8 mouse cellular contexts compared by ENCODE assay signal in genomic region chr13:64153083-64153682, GRCm38 (mm10). TPM values are rescaled to one million over a fixed set of nuclear protein-coding genes. Genes with fewer than 3 reads are reported as not detected.
A peak's percentile ranks its signal among the peaks of the same experiment; 100 is the strongest.
DNase-seq lines count a peak whose midpoint lies in the region; ATAC-seq and TF ChIP-seq lines count a peak whose summit lies in the region.

Gene Zfp367, minus strand, starts transcription at chr13:64153202.

- no peak for TF ChIP-seq CTCF in lung, adult 2 months (IDR thresholded peaks at IDR 0.05; ENCODE audit: insufficient read depth, low read length)

- no peaks in the 10 kb centered on the region for H3K9me3 ChIP-seq in ES-E14 (ENCODE audit: control insufficient read depth, insufficient read depth, low read depth, low read length)
- no peaks in the 10 kb centered on the region for H3K9me3 ChIP-seq in forebrain, embryonic 15.5 days

- WGBS in forebrain, embryonic 15.5 days: under 1% methylated on average over 54 of the region's 56 CpGs
- under 1% methylated on average over 55 of the region's 56 CpGs for WGBS in lung, adult 2 months

- peaks cover 3% of the 10 kb centered on the region; the same call in 1 of the 2 replicates for H3K36me3 ChIP-seq in ES-E14 (ENCODE audit: control insufficient read depth, insufficient read depth, low read length, poor library complexity, severe bottlenecking)
- no peaks in the 10 kb centered on the region for H3K36me3 ChIP-seq in forebrain, embryonic 15.5 days

- peak within 1 kb of the TSS; percentile 96 for H3K27ac ChIP-seq in ES-E14 (ENCODE audit: insufficient read depth, low read depth, low read length, poor library complexity, severe bottlenecking)
- H3K27ac ChIP-seq in forebrain, embryonic 15.5 days (replicated peaks): peak within 1 kb of the TSS; percentile 79

- DNase-seq in ES-E14 (ENCODE audit: low read depth, low spot score): peak; percentile 97
- DNase-seq in cerebellum, adult 11-12 months: peak; percentile 95
- peak; percentile 99 for DNase-seq in heart, postnatal 25 days (ENCODE audit: low spot score)
- peak; percentile 94 to 97 for DNase-seq in layer of hippocampus, adult 18-20 months (ENCODE audit: low spot score in 2 of 2)
- peak; percentile 98 for DNase-seq in lung, adult 2 months
- DNase-seq in thymus, adult 18-20 months: peak; percentile 99 to 100

- in situ Hi-C loops in ES-E14 (cut with MboI; ENCODE audit: low sequenced_read_pairs in 2 of 2, unreplicated experiment in 2 of 2): no loop called here

- peak within 1 kb of the TSS; percentile 90 to 94 for H3K4me3 ChIP-seq in ES-E14 (ENCODE audit: insufficient read depth in 1 of 2, low read depth in 1 of 2, low read length in 2 of 2, poor library complexity in 1 of 2, severe bottlenecking in 1 of 2)
- H3K4me3 ChIP-seq in forebrain, embryonic 15.5 days: peak within 1 kb of the TSS; percentile 58
- H3K4me3 ChIP-seq in lung, adult 2 months (replicated peaks; ENCODE audit: extremely low read depth, low read depth, low read length): peak within 1 kb of the TSS; percentile 86

- intact Hi-C loops in heart, postnatal 25 days (cut with DNase I): loop anchor here (10.0 kb wide), 1 partner anchor 588 kb away; no protein-coding TSS in a partner anchor

- H3K4me2 ChIP-seq in forebrain, embryonic 15.5 days (replicated peaks): peak within 1 kb of the TSS; percentile 80

- H3K9ac ChIP-seq in ES-E14 (ENCODE audit: insufficient read depth, low read depth, low read length, poor library complexity, severe bottlenecking): peak within 1 kb of the TSS; percentile 93
- H3K9ac ChIP-seq in forebrain, embryonic 15.5 days (replicated peaks): peak within 1 kb of the TSS; percentile 60

- TF ChIP-seq POLR2A in lung, adult 2 months (IDR thresholded peaks at IDR 0.05; ENCODE audit: borderline replicate concordance, extremely low read depth, low read depth, low read length): no peak

- ATAC-seq in forebrain, embryonic 15.5 days (replicated peaks): peak; percentile 99
- peak; percentile 89 for ATAC-seq in neutrophil, adult 5-6 weeks (ENCODE audit: extremely low read depth, insufficient number of reproducible peaks, low FRiP score, poor library complexity, severe bottlenecking)

- no peaks in the 10 kb centered on the region for H3K27me3 ChIP-seq in forebrain, embryonic 15.5 days

- H3K4me1 ChIP-seq in ES-E14 (ENCODE audit: control insufficient read depth in 2 of 2, insufficient read depth in 2 of 2, low read length in 2 of 2, poor library complexity in 1 of 2): peaks cover 9 to 14% of the 10 kb centered on the region in 2 experiments; a peak in 2 of 4 replicates
- peaks cover 18% of the 10 kb centered on the region for H3K4me1 ChIP-seq in forebrain, embryonic 15.5 days
- H3K4me1 ChIP-seq in lung, adult 2 months (ENCODE audit: control insufficient read depth, insufficient read depth, low read length): no peaks in the 10 kb centered on the region

TF ChIP-seq in ES-E14, 5 proteins besides CTCF, POLR2A, EP300 and RAD21:
- TF ChIP-seq ZNF384 (IDR thresholded peaks at IDR 0.05; ENCODE audit: low read depth, low read length): no peak
- no peak for TF ChIP-seq HCFC1 (IDR thresholded peaks at IDR 0.05; ENCODE audit: borderline replicate concordance, insufficient read depth, low read length)
- TF ChIP-seq ZC3H11A (IDR thresholded peaks at IDR 0.05; ENCODE audit: borderline replicate concordance, low read depth, low read length): no peak
- no peak for TF ChIP-seq MAFK (IDR thresholded peaks at IDR 0.05; ENCODE audit: insufficient read depth, low read depth, low read length)
- peak; percentile 59; the same call in 1 of the 2 replicates for TF ChIP-seq CHD2 (IDR thresholded peaks at IDR 0.05; ENCODE audit: low read depth, low read length)
TF ChIP-seq in ES-E14: peak in this region for 1.

RNA-seq across cellular contexts. Expression of gene Zfp367, which starts in this region (rescaled TPM):
- total RNA-seq in ES-E14 (2012; rRNA removed): 18.0 and 24.8 TPM in 2 replicates
- polyA plus RNA-seq in forebrain, embryonic 15.5 days (2015; fragmentation: Nextera tagmentation; extraction: Ambion mirVana): 12.7 and 14.4 TPM in 2 replicates
- 10 to 100 TPM; 21.5 to 22.6 TPM for total RNA-seq in heart, postnatal 25 days (2021)
- 10 to 100 TPM; 13.8 to 17.4 TPM for total RNA-seq in layer of hippocampus, adult 18-20 months (2021)
- polyA plus RNA-seq in lung, adult 2 months (2012; rRNA removed): 7.1 and 10.4 TPM in 2 replicates
- 17.6 and 21.8 TPM in 2 replicates for total RNA-seq in neutrophil, adult 5-6 weeks (2017)

Comparison
In these comparisons a context has a peak if more than half of its experiments do, and no peak if none do; other contexts are left out.
1. Peak in every context shown above with its lines: DNase-seq, ATAC-seq, H3K4me3 ChIP-seq and H3K27ac ChIP-seq.